Mouse (Mus musculus) cortical plate, adult 2 months (tissue): ENCODE data around the gene Rufy2. TPM values are rescaled to one million over a fixed set of nuclear protein-coding genes. Genes with fewer than 3 reads are reported as not detected.
"Not testable (repeated sequence)": the region's sequence is repeated elsewhere in the genome, so short reads cannot be mapped to it uniquely, and the experiment has no call there.

ENCODE experiments used
- H3K27ac ChIP-seq: fragments of 200-500 bp; 2 replicates; pipeline ENCODE4 v1.5.1; 2012; ENCODE audit warnings: low read length, control low read depth, inconsistent platforms; ENCODE audit not compliant: insufficient read depth
- H3K4me1 ChIP-seq: fragments of 200-500 bp; 2 replicates; pipeline ENCODE4 v1.6.1; 2011; ENCODE audit warnings: low read length; ENCODE audit not compliant: control insufficient read depth, insufficient read depth
- H3K4me3 ChIP-seq: fragments of 200-500 bp; 2 replicates; pipeline ENCODE4 v1.5.1; 2011; ENCODE audit warnings: mild to moderate bottlenecking, low read length, control low read depth; ENCODE audit not compliant: insufficient read depth
- CTCF ChIP-seq: fragments of 200-500 bp; IDR thresholded peaks from 2 replicates; pipeline ENCODE4 v1.5.1; 2011; ENCODE audit warnings: mild to moderate bottlenecking, control low read depth, low read length; ENCODE audit not compliant: insufficient read depth; ENCODE audit errors: extremely low read depth
- POLR2A ChIP-seq: fragments of 200-500 bp; IDR thresholded peaks from 2 replicates; pipeline ENCODE4 v1.6.1; 2011; ENCODE audit warnings: mild to moderate bottlenecking, low read length, control low read depth; ENCODE audit not compliant: insufficient read depth; ENCODE audit errors: extremely low read depth
- polyA plus RNA-seq: library from polyadenylated mRNA; depleted of rRNA; stranded (reverse); fragments of >200 nt; gene quantifications from 2 replicates; pipeline ENCODE4 v1.2.3, GENCODE M21; 2012

Gene Rufy2
- polyA plus RNA-seq, 1 experiment: 58.9 TPM

- no peaks in the 10 kb centered on the region for H3K4me1 ChIP-seq
- H3K27ac ChIP-seq: no peak overlapping the region
- no peak overlapping the region for H3K4me3 ChIP-seq
- TF ChIP-seq CTCF (no peak), POLR2A (no peak)
Measured at GRCm38 (mm10) chr10:63047751-63048150, 67.7 kb downstream of the Rufy2 start.

- Histone ChIP-seq H3K27ac (no peak overlapping the region), H3K4me1 (no peaks in the 10 kb centered on the region), H3K4me3 (no peak overlapping the region)
- TF ChIP-seq CTCF (no peak), POLR2A (no peak)
Measured at GRCm38 (mm10) chr10:63049106-63049505, 69.1 kb downstream of the Rufy2 start.

DNA sequence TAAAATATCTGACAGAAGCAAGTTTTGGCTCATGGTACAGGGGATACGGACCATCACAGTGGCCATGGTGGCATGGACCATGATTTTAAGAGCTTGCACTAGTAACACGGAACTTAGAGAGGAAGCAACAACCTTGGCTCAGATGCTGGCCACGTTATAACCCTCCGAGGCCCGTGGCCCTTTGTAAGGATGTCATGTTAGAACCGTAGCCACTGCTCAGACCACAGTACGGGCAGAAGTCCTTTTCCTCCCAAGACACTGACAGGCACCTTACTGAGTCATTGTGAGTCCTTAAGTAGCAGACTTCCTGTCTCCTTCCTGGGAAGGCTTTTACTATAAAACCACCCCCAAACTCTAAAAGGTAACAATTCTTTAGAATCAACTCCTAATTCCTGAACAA, 71.2 kb downstream of the Rufy2 start:
- no peak overlapping the region for H3K4me3 ChIP-seq
- no peak overlapping the region for H3K27ac ChIP-seq
- no peaks in the 10 kb centered on the region for H3K4me1 ChIP-seq
- TF ChIP-seq POLR2A: no peak

DNA sequence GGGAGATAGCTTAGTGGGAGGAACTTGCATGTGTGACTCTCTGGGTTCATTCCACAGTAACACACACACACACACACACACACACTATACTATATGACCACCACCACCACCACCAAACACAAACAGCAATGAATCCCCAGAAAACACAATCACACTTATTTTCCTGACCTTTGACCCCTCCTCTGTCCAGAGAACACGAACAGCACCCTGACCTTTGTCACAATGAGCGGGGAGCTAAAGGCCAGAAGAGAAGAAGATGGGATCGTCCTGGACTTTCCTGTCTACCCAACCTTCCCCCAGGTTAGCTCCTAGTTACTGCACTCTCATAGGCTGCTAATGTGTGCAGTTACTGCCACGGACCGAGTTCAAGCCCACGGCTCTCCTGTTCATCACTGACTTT, 72.0 kb downstream of the Rufy2 start:
- Histone ChIP-seq H3K4me1 (no peaks in the 10 kb centered on the region), H3K27ac (no peak overlapping the region), H3K4me3 (no peak overlapping the region)
- TF ChIP-seq CTCF (no peak), POLR2A (no peak)

GRCm38 (mm10) chr10:63053007-63053406, 73.0 kb downstream of the Rufy2 start:
- Histone ChIP-seq H3K27ac (no peak overlapping the region), H3K4me3 (no peak overlapping the region), H3K4me1 (no peaks in the 10 kb centered on the region)
- no peak for TF ChIP-seq POLR2A
- TF ChIP-seq CTCF: no peak

GRCm38 (mm10) chr10:63054071-63054470, 74.0 kb downstream of the Rufy2 start:
- not testable (repeated sequence) for H3K4me3 ChIP-seq, H3K27ac ChIP-seq, H3K4me1 ChIP-seq

- no peak overlapping the region for H3K4me3 ChIP-seq
- TF ChIP-seq POLR2A (no peak), CTCF (no peak)
- no peak overlapping the region for H3K27ac ChIP-seq
- H3K4me1 ChIP-seq: no peaks in the 10 kb centered on the region
Measured at GRCm38 (mm10) chr10:63054586-63054985, 74.6 kb downstream of the Rufy2 start.

DNA sequence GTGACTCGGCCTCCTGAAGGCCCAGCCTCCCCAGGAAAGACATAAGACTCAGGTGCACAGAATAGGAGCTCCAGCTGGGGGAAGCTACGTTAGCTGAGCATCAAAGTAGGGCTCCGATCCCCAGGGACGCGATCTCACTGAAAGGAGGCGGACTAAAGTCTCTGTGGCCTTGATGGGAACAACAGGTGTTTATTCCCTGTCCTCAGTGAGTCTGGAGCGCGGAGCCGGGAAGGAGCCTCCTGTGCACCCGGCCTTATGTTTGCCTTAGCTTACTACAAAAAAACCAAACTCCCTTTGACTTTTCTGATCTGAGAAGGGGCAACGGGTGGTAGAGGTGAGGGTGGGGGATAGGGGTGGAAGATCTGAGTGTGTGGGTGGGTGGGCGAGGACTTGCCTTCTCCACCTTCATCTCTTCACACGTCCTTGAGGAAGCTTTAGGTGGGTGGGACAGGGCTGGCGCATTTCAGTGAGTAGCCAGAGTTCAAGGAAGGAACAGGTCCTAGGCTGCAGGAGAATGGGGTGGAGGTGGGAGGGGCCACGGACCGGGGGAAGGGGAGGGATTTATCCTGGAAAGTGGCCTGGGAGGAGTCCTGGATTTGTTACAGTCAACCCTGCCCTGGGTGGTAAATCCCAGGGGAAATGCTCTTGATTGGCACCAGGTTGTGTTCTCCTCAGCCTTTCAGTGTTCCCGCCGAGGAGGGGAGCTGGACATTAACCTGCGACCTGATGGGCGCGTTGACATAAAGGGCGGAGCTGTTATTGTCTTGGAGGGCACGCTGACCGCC, 77.1 kb downstream of the Rufy2 start:
- Histone ChIP-seq H3K27ac (no peak overlapping the region), H3K4me3 (no peak overlapping the region), H3K4me1 (no peaks in the 10 kb centered on the region)
- TF ChIP-seq CTCF (no peak), POLR2A (no peak)

DNA sequence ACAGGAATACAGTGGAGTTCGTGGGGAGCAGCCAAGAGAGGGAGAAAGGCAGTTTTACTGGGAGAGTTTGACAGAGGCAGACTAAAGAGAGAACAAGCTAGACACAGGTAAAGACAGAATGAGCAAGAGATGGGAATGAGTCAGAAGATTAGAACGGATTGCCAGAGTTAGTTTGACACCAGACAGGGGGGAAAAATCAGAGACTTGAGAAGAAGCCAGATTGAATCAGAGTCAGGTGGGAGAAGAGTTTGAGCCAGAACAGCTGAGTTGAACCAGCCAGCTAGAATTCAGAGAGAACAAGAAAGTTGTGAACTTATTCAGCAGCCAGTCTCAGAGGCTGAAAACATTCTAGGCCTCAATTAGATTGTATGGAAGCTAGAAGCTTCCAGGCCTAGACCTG, 79.8 kb downstream of the Rufy2 start, which contains the start of gene Pbld1:
Gene Pbld1 (plus strand): TSS at position 301 of the 400 bp plus-strand sequence.
- TF ChIP-seq POLR2A: no peak
- no peak for TF ChIP-seq CTCF
- no peak within 1 kb of the TSS for H3K4me3 ChIP-seq
- no peak within 1 kb of the TSS for H3K27ac ChIP-seq
- H3K4me1 ChIP-seq: no peaks in the 10 kb centered on the region

DNA sequence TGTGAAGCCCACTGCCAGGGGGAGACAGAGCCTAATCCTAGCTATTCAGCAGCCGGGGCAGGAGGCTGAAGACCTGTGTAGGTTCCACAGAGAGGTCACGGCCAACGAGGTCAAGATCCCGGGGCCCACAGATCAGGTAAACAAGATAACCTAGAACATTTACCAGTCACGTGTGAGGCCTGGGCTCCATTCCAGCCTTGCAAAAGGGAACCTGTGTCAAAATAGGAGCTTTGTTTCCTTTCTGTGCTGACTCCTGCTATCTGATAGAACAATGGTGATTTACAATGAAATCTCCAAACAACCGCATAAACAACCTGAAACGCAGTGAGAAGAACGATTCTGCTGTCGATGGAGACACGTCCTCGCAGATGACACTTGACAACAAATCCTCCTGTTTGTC, 80.4 kb downstream of the Rufy2 start:
- H3K4me1 ChIP-seq: no peaks in the 10 kb centered on the region
- no peak overlapping the region for H3K27ac ChIP-seq
- no peak for TF ChIP-seq POLR2A
- no peak for TF ChIP-seq CTCF
- H3K4me3 ChIP-seq: no peak overlapping the region
